Mouse (Mus musculus) adrenal gland, postnatal 10 days (tissue): ENCODE measurements around the gene Sh2d3c. TPM values are rescaled to one million over a fixed set of nuclear protein-coding genes. Genes with fewer than 3 reads are reported as not detected.

Experiments used
- DNase-seq: peaks from one replicate; pipeline ENCODE4 v3.0.0; 2021; ENCODE audit warnings: mixed read lengths
- long read RNA-seq, 2 experiments: library from polyadenylated mRNA; stranded (forward); transcript quantifications; one replicate each; pipeline ENCODE4 v2.0.0; 2021
- total RNA-seq, 2 experiments: library from RNA; stranded (reverse); gene quantifications; 2 replicates each; pipeline ENCODE4 v1.2.3; 2021

Gene Sh2d3c
- total RNA-seq = 10 to 100 TPM; 28.9 to 35.4 TPM
- long read RNA-seq, experiment 1, transcript Sh2d3c-202 (11 exons, 3,107 nt) = major isoform, 17 of 50 reads
- long read RNA-seq, experiment 1, partial matches to known transcripts = 27 of 50 reads
- long read RNA-seq, experiment 1, other reads (novel, unspliced or antisense) = 6 of 50 reads
- long read RNA-seq, experiment 2, transcript Sh2d3c-202 (11 exons, 3,107 nt) = major isoform, 14 of 35 reads
- long read RNA-seq, experiment 2, partial matches to known transcripts = 9 of 35 reads
- long read RNA-seq, experiment 2, other reads (novel, unspliced or antisense) = 10 of 35 reads

GRCm38 (mm10) chr2:32720681-32721229, at the start of gene Sh2d3c:
TSS of gene Sh2d3c (plus strand) at chr2:32721055.
- DNase-seq = no peak

- DNase-seq = no peak
Observed at GRCm38 (mm10) chr2:32671147-32671546, 49.7 kb upstream of the Sh2d3c start.

- no peak for DNase-seq
Observed at GRCm38 (mm10) chr2:32671907-32672595, 48.8 kb upstream of the Sh2d3c start.

GRCm38 (mm10) chr2:32673176-32673917, 47.5 kb upstream of the Sh2d3c start:
- DNase-seq = no peak

GRCm38 (mm10) chr2:32676821-32677220, 44.0 kb upstream of the Sh2d3c start:
- DNase-seq = no peak

GRCm38 (mm10) chr2:32677683-32678082, 43.2 kb upstream of the Sh2d3c start:
- DNase-seq = no peak

GRCm38 (mm10) chr2:32680051-32680451, 40.8 kb upstream of the Sh2d3c start:
- DNase-seq = peak; percentile 74

GRCm38 (mm10) chr2:32680961-32681650, 39.7 kb upstream of the Sh2d3c start:
- no peak for DNase-seq

- DNase-seq = no peak
Observed at GRCm38 (mm10) chr2:32681754-32682153, 39.1 kb upstream of the Sh2d3c start.

- no peak for DNase-seq
Observed at GRCm38 (mm10) chr2:32682721-32683417, 38.0 kb upstream of the Sh2d3c start.

GRCm38 (mm10) chr2:32683701-32684100, 37.2 kb upstream of the Sh2d3c start:
- no peak for DNase-seq

- no peak for DNase-seq
Observed at GRCm38 (mm10) chr2:32684681-32685428, 36.0 kb upstream of the Sh2d3c start.

- DNase-seq = peak; percentile 48
Observed at GRCm38 (mm10) chr2:32685807-32686206, 35.0 kb upstream of the Sh2d3c start.

GRCm38 (mm10) chr2:32686640-32687039, 34.2 kb upstream of the Sh2d3c start:
- DNase-seq = no peak

- DNase-seq = no peak
Observed at GRCm38 (mm10) chr2:32687562-32687961, 33.3 kb upstream of the Sh2d3c start.

- peak; percentile 94 for DNase-seq
Observed at GRCm38 (mm10) chr2:32689420-32689819, 31.4 kb upstream of the Sh2d3c start.

GRCm38 (mm10) chr2:32691041-32691440, 29.8 kb upstream of the Sh2d3c start:
- no peak for DNase-seq

GRCm38 (mm10) chr2:32692496-32692895, 28.4 kb upstream of the Sh2d3c start:
- no peak for DNase-seq

GRCm38 (mm10) chr2:32693282-32693681, 27.6 kb upstream of the Sh2d3c start:
- no peak for DNase-seq

- peak; percentile 97 for DNase-seq
Observed at GRCm38 (mm10) chr2:32693823-32694411, 26.9 kb upstream of the Sh2d3c start.
